Mouse (Mus musculus): Measurements from ENCODE around the gene C130060K24Rik.

DNA sequence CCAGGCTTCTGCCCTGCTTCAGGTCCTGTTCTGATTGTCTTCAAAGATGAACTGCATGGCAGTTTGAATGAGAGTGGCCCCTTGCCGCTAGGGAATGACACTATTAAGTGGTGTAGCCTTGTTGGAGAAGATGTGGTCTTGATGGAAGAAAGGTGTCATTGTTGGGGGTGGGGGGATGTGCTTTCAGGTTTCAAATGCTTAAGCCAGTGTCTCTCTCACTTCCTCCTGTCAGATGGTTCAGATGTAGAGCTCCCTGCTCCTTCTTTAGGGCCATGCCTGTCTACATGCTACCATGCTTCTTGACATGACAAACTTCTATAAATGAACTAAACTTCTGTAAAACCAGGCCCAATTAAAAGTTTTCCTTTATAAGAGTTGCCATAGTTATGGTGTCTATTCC, 46.7 kb upstream of the C130060K24Rik start:
- no peak for TF ChIP-seq CHD2 (IDR thresholded peaks at IDR 0.05; ENCODE audit: low read depth, low read length)
- no peak for TF ChIP-seq HCFC1 (IDR thresholded peaks at IDR 0.05; ENCODE audit: borderline replicate concordance, insufficient read depth, low read length)
- no peak for TF ChIP-seq ZNF384 (IDR thresholded peaks at IDR 0.05; ENCODE audit: low read depth, low read length)
